Mouse (Mus musculus) retina, embryonic 14.5 days (tissue): Measurements from ENCODE around the gene Dagla.

ENCODE experiments used
- DNase-seq: peaks from one replicate; pipeline ENCODE4 v3.0.0-alpha.2; 2015; ENCODE audit warnings: low spot score

Gene Dagla

GRCm38 (mm10) chr19:10307351-10307750 lies 2.7 kb upstream of the Dagla start:
- no peak for DNase-seq

- DNase-seq, result no peak
Measured at GRCm38 (mm10) chr19:10306521-10307243, 2.0 kb upstream of the Dagla start.

- no peak for DNase-seq
Measured at GRCm38 (mm10) chr19:10305640-10306039, 963 bp upstream of the Dagla start.

GRCm38 (mm10) chr19:10304395-10304794 lies 282 bp downstream of the Dagla start:
- no peak for DNase-seq

- no peak for DNase-seq
Measured at GRCm38 (mm10) chr19:10302852-10303251, 1.8 kb downstream of the Dagla start.

- no peak for DNase-seq
Measured at GRCm38 (mm10) chr19:10301866-10302356, 2.8 kb downstream of the Dagla start.

GRCm38 (mm10) chr19:10301263-10301662 lies 3.4 kb downstream of the Dagla start:
- DNase-seq, result no peak

- DNase-seq, result no peak
Measured at GRCm38 (mm10) chr19:10300809-10301208, 3.9 kb downstream of the Dagla start.

- no peak for DNase-seq
Measured at GRCm38 (mm10) chr19:10298268-10298667, 6.4 kb downstream of the Dagla start.

GRCm38 (mm10) chr19:10297041-10297503 lies 7.6 kb downstream of the Dagla start:
- DNase-seq, result no peak

GRCm38 (mm10) chr19:10296306-10296705 lies 8.4 kb downstream of the Dagla start:
- no peak for DNase-seq

- DNase-seq, result peak; percentile 66
Measured at GRCm38 (mm10) chr19:10294631-10295562, 9.8 kb downstream of the Dagla start.

GRCm38 (mm10) chr19:10293987-10294386 lies 10.7 kb downstream of the Dagla start:
- no peak for DNase-seq

GRCm38 (mm10) chr19:10291896-10292490 lies 12.7 kb downstream of the Dagla start:
- DNase-seq, result no peak

GRCm38 (mm10) chr19:10290153-10290945 lies 14.3 kb downstream of the Dagla start:
- no peak for DNase-seq

GRCm38 (mm10) chr19:10289609-10290150 lies 15.0 kb downstream of the Dagla start:
- DNase-seq, result no peak

GRCm38 (mm10) chr19:10288125-10289040 lies 16.3 kb downstream of the Dagla start:
- no peak for DNase-seq

- DNase-seq, result no peak
Measured at GRCm38 (mm10) chr19:10286458-10286872, 18.2 kb downstream of the Dagla start.

GRCm38 (mm10) chr19:10280771-10281540 lies 23.7 kb downstream of the Dagla start:
- no peak for DNase-seq
